Mouse (Mus musculus): ENCODE data around the gene Arhgef16. TPM values are rescaled to one million over a fixed set of nuclear protein-coding genes. Genes with fewer than 3 reads are reported as not detected.

Arhgef16 gene
- polyA plus RNA-seq, 1 experiment from 2014 or later = 38.5 TPM

DNA sequence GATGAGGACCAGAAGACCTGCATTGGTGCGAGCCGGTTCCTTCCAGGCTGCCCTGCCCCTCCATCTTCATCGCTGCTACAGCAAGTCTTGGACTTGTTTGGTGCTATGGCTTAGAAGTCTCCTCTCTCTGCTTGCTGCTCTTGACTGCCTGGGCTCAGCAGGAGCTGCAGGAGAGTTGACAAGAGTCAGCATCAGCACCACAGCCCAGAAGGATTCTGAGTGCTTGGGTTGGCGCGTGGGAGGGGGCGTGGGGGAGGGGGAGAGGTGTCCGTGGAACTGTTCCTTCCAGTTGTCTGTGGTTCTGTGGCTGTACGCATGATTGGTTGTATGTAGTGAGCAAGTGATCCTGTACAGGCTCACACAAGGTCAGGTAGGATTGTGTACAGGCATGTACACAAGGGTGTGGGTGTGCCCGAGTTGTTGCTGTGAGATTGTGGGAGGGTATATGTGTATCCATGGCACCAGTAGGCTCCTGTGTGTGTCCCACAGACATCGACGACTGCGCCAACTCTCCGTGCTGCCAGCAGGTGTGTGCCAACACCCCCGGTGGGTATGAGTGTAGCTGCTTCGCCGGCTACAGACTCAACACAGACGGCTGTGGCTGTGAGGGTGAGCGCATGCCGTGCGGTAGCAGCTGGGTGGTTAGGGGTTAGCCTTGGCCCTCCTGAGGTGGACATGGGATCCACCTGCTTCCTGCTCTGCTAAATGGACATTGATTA is 48.8 kb downstream of the Arhgef16 start:
- DNase-seq (ENCODE audit: low spot score) = no peak
- Histone ChIP-seq H3K36me3 (ENCODE audit: control insufficient read depth, insufficient read depth, low read length) (no peaks in the 10 kb centered on the region; the same call in 1 of the 2 replicates), H3K27ac (replicated peaks) (no peak overlapping the region), H3K9ac (ENCODE audit: low read length) (no peak overlapping the region), H3K4me3 (ENCODE audit: low read depth, low read length) (no peak overlapping the region), H3K4me1 (replicated peaks; ENCODE audit: control insufficient read depth, insufficient read depth) (no peaks in the 10 kb centered on the region; the same call in 1 of the 2 replicates), H3K27me3 (ENCODE audit: control insufficient read depth, insufficient read depth, low read length) (no peaks in the 10 kb centered on the region), H3K9me3 (ENCODE audit: control insufficient read depth, low read length) (no peaks in the 10 kb centered on the region), H3K4me2 (replicated peaks; ENCODE audit: low read depth) (no peak overlapping the region)
- WGBS = 85% methylated on average over 20 of the region's 20 CpGs
- TF ChIP-seq EP300 (optimal IDR thresholded peaks at IDR 0.05) (no peak), CTCF (IDR thresholded peaks at IDR 0.05; ENCODE audit: low read depth) (no peak)
- ATAC-seq (ENCODE audit: low FRiP score, low TSS enrichment) = no peak; the same call in none of the 2 replicates

DNA sequence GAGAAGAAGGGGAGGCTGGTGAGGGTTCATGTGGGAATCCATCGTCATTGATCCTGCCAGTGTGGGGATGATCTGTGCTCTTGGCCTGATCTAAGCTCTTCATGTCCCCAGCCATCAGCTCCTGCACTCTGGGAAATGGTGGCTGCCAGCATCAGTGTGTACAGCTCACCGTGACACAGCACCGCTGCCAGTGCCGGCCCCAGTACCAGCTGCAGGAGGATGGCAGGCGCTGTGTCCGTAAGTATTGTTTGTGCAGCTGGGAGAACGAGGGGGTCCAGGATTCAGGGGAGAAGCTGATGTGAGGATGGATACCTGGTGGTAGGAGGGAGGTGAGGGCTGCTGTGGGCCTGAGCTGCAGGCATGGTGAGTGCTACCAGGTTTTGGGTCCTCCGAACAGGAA is 52.2 kb downstream of the Arhgef16 start:
- no peak overlapping the region for H3K27ac ChIP-seq (replicated peaks)
- no peak overlapping the region for H3K4me3 ChIP-seq (ENCODE audit: low read depth, low read length)
- DNase-seq (ENCODE audit: low spot score) (no peak), ATAC-seq (ENCODE audit: low FRiP score, low TSS enrichment) (no peak)
- H3K4me2 ChIP-seq (replicated peaks; ENCODE audit: low read depth) = no peak overlapping the region
- no peaks in the 10 kb centered on the region; the same call in 1 of the 2 replicates for H3K36me3 ChIP-seq (ENCODE audit: control insufficient read depth, insufficient read depth, low read length)
- no peak overlapping the region for H3K9ac ChIP-seq (ENCODE audit: low read length)
- H3K9me3 ChIP-seq (ENCODE audit: control insufficient read depth, low read length) = no peaks in the 10 kb centered on the region
- TF ChIP-seq CTCF (IDR thresholded peaks at IDR 0.05; ENCODE audit: low read depth) = no peak
- TF ChIP-seq EP300 (optimal IDR thresholded peaks at IDR 0.05) = no peak
- H3K27me3 ChIP-seq (ENCODE audit: control insufficient read depth, insufficient read depth, low read length) = no peaks in the 10 kb centered on the region
- peaks cover 7% of the 10 kb centered on the region; the same call in 1 of the 2 replicates for H3K4me1 ChIP-seq (replicated peaks; ENCODE audit: control insufficient read depth, insufficient read depth)
- 80% methylated on average over 8 of the region's 8 CpGs for WGBS

GRCm38 (mm10) chr4:154248092-154248805 is 53.2 kb downstream of the Arhgef16 start:
- no peaks in the 10 kb centered on the region for H3K27me3 ChIP-seq (ENCODE audit: control insufficient read depth, insufficient read depth, low read length)
- no peak overlapping the region for H3K27ac ChIP-seq (replicated peaks)
- no peaks in the 10 kb centered on the region for H3K9me3 ChIP-seq (ENCODE audit: control insufficient read depth, low read length)
- TF ChIP-seq CTCF (IDR thresholded peaks at IDR 0.05; ENCODE audit: low read depth) = no peak
- no peak for TF ChIP-seq EP300 (optimal IDR thresholded peaks at IDR 0.05)
- WGBS = 69% methylated on average over 21 of the region's 21 CpGs
- no peak overlapping the region for H3K4me3 ChIP-seq (ENCODE audit: low read depth, low read length)
- DNase-seq (ENCODE audit: low spot score) (no peak), ATAC-seq (ENCODE audit: low FRiP score, low TSS enrichment) (no peak)
- H3K9ac ChIP-seq (ENCODE audit: low read length) = no peak overlapping the region
- H3K36me3 ChIP-seq (ENCODE audit: control insufficient read depth, insufficient read depth, low read length) = no peaks in the 10 kb centered on the region
- H3K4me1 ChIP-seq (replicated peaks; ENCODE audit: control insufficient read depth, insufficient read depth) = peaks cover 7% of the 10 kb centered on the region; the same call in 1 of the 2 replicates
- no peak overlapping the region for H3K4me2 ChIP-seq (replicated peaks; ENCODE audit: low read depth)

- Histone ChIP-seq H3K36me3 (ENCODE audit: control insufficient read depth, insufficient read depth, low read length) (no peaks in the 10 kb centered on the region; the same call in 1 of the 2 replicates), H3K9ac (ENCODE audit: low read length) (no peak overlapping the region), H3K4me2 (replicated peaks; ENCODE audit: low read depth) (peak overlapping the region; percentile 47; the same call in 1 of the 2 replicates), H3K27me3 (ENCODE audit: control insufficient read depth, insufficient read depth, low read length) (no peaks in the 10 kb centered on the region), H3K4me3 (ENCODE audit: low read depth, low read length) (no peak overlapping the region), H3K27ac (replicated peaks) (0 out of 2 replicates have a peak overlapping the region, but pooled peaks have one; percentile 45), H3K9me3 (ENCODE audit: control insufficient read depth, low read length) (no peaks in the 10 kb centered on the region), H3K4me1 (replicated peaks; ENCODE audit: control insufficient read depth, insufficient read depth) (peaks cover 7% of the 10 kb centered on the region; the same call in 1 of the 2 replicates)
- DNase-seq (ENCODE audit: low spot score) = no peak
- no peak; the same call in 1 of the 2 replicates for ATAC-seq (ENCODE audit: low FRiP score, low TSS enrichment)
- TF ChIP-seq CTCF (IDR thresholded peaks at IDR 0.05; ENCODE audit: low read depth) (no peak), EP300 (optimal IDR thresholded peaks at IDR 0.05) (no peak)
- 40% methylated on average over 22 of the region's 22 CpGs for WGBS
Observed at GRCm38 (mm10) chr4:154247207-154248091, 54.0 kb downstream of the Arhgef16 start.

Data from stomach, postnatal 0 days (tissue).